Mouse (Mus musculus): ENCODE measurements around the gene Palmd.

Palmd gene

DNA sequence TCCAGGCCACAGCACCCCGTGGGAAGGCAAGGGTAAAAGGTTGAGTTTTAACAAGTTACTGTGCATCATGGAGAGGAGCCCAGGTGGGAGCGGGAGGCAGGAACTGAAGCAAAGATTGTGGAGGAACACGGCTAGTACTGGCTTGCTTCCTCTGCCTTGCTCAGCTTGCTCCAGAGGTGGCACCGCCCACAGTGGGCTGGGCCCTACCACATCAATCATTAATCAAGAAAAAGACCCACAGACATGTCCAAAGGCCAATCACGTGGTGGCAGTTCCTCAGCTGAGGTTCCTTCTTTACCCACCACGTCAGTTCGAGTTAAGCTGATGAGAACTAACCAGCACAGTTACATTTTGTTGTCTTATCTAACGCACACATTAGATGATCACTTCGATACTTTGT is 75.9 kb downstream of the Palmd start:
- DNase-seq (ENCODE audit: low spot score): no peak

DNA sequence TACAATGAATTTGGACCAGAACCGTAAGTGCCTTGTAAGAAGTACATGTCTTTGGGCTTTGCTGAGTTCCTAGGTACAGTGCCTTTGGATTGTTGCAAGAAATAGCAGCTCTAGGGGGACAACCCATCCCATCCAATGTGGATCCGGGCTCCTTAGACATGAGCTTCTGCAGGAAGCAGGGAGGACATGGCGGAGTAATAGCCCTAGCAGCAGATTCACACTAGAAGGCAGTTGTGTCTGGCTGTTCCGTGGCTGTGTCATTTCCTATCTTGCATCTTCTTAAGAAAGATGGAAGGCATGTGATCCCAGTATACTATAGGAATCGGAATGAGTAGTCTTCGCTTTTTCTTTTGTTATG is 76.6 kb downstream of the Palmd start:
- DNase-seq (ENCODE audit: low spot score): no peak

GRCm38 (mm10) chr3:116891436-116892205 is 77.2 kb downstream of the Palmd start:
- no peak for DNase-seq (ENCODE audit: low spot score)

DNA sequence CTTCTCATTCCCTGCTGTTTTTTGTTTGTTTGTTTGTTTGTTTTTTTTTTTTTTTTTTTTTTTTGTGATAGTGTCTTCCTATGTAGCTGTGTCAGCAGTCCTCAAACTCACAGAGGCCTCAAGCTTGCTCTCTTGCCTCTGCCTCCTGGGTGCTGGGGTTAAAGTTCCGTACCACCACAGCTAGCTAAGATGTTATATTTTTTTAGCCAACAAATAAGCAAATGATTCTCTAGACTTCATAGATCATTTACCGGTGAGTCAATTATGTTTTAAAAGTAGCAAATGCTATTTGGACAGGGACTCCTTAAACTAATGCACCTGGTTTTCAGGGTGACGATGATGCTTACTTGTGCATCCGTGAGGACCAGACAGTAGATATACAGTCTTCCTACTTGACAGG is 78.2 kb downstream of the Palmd start:
- DNase-seq (ENCODE audit: low spot score): no peak

- no peak for DNase-seq (ENCODE audit: low spot score)
These were observed 79.4 kb downstream of the Palmd start for GRCm38 (mm10) chr3:116889358-116889757.

GRCm38 (mm10) chr3:116884941-116885340 is 83.8 kb downstream of the Palmd start:
- DNase-seq (ENCODE audit: low spot score): no peak

- no peak for DNase-seq (ENCODE audit: low spot score)
These were observed 86.4 kb downstream of the Palmd start for GRCm38 (mm10) chr3:116882221-116882960.

DNA sequence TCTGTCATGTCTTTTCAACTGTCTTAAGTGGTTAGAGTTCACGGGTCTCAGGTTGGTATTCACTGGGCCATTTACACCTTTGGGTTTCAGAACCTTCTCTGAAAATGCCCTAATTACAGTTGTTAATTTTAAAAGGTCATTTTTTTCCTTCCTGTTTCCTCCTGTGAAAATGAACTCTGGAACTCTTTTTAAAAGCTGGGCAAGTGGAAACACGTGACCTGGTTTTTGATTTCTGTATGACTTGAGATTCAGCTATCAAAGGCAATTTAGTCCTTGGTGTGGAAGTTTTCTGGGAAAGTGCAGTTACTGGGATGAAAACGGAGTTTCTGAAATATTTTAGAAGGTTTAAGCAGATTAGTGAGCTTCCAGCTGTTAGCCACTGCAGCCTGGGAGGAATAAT is 98.4 kb downstream of the Palmd start:
- DNase-seq (ENCODE audit: low spot score): no peak
